Mouse (Mus musculus) stomach, embryonic 15.5 days (tissue): ENCODE results near the gene Dnaja3. TPM values are rescaled to one million over a fixed set of nuclear protein-coding genes. Genes with fewer than 3 reads are reported as not detected.

Experiments used
- ATAC-seq: fragments of 200-750 bp; cut with Nextera tagmentation; 2 replicates; pipeline ENCODE4 v1.8.0; 2017; ENCODE audit warnings: low read depth, moderate number of reproducible peaks, moderate TSS enrichment; ENCODE audit not compliant: insufficient read depth, low FRiP score
- H3K27ac ChIP-seq: fragments of 300-500 bp; sonication (generic); 2 replicates; pipeline ENCODE4 v1.5.1; 2015; ENCODE audit warnings: mild to moderate bottlenecking, inconsistent platforms
- H3K27me3 ChIP-seq: fragments of 300-500 bp; sonication (generic); replicated peaks from 2 replicates; pipeline ENCODE4 v1.6.1; 2015; ENCODE audit warnings: inconsistent platforms
- H3K36me3 ChIP-seq: fragments of 300-500 bp; sonication (generic); 2 replicates; pipeline ENCODE4 v1.6.1; 2015; ENCODE audit warnings: inconsistent platforms
- H3K4me1 ChIP-seq: fragments of 300-500 bp; sonication (generic); 2 replicates; pipeline ENCODE4 v1.6.1; 2015; ENCODE audit warnings: inconsistent platforms
- H3K4me2 ChIP-seq: fragments of 300-500 bp; sonication (generic); 2 replicates; pipeline ENCODE4 v1.6.1; 2015; ENCODE audit warnings: mild to moderate bottlenecking, inconsistent platforms
- H3K4me3 ChIP-seq: fragments of 300-500 bp; sonication (generic); replicated peaks from 2 replicates; pipeline ENCODE4 v1.5.1; 2015; ENCODE audit warnings: inconsistent platforms
- H3K9ac ChIP-seq: fragments of 300-500 bp; sonication (generic); 2 replicates; pipeline ENCODE4 v1.6.1; 2015; ENCODE audit warnings: inconsistent platforms
- H3K9me3 ChIP-seq: fragments of 300-500 bp; sonication (generic); 2 replicates; pipeline ENCODE4 v1.6.1; 2016; ENCODE audit warnings: inconsistent platforms
- WGBS: fragments of 180-500 bp; shearing (Covaris S2); methylation state at CpG from one replicate; pipeline ENCODE4 v1.1.7; 2015; 5-methylcytosine and 5-hydroxymethylcytosine counted together
- polyA plus RNA-seq: library from polyadenylated mRNA; unstranded; fragments of >200 nt; fragmentation: Nextera tagmentation; extraction: Ambion mirVana; gene quantifications from 2 replicates; pipeline ENCODE4 v1.2.1, GENCODE M21; 2015

The Dnaja3 gene
- polyA plus RNA-seq, 1 experiment from 2014 or later, result 68.4 TPM

GRCm38 (mm10) chr16:4711173-4711572 is 71.4 kb downstream of the Dnaja3 start:
- H3K4me2 ChIP-seq, result no peak overlapping the region
- H3K9me3 ChIP-seq, result no peaks in the 10 kb centered on the region
- no peak overlapping the region for H3K27ac ChIP-seq
- H3K4me3 ChIP-seq, result no peak overlapping the region
- H3K9ac ChIP-seq, result no peak overlapping the region
- WGBS, result 91% methylated on average over 4 of the region's 4 CpGs
- ATAC-seq, result no peak
- no peaks in the 10 kb centered on the region for H3K4me1 ChIP-seq
- peaks cover 30% of the 10 kb centered on the region for H3K36me3 ChIP-seq
- H3K27me3 ChIP-seq, result no peaks in the 10 kb centered on the region

GRCm38 (mm10) chr16:4713861-4714710 is 74.3 kb downstream of the Dnaja3 start:
- Histone ChIP-seq H3K4me3 (no peak overlapping the region), H3K27me3 (no peaks in the 10 kb centered on the region), H3K9ac (no peak overlapping the region), H3K27ac (no peak overlapping the region), H3K36me3 (peaks cover 20% of the 10 kb centered on the region), H3K9me3 (no peaks in the 10 kb centered on the region), H3K4me2 (no peak overlapping the region), H3K4me1 (no peaks in the 10 kb centered on the region)
- WGBS, result 87% methylated on average over 17 of the region's 17 CpGs
- ATAC-seq, result no peak

GRCm38 (mm10) chr16:4717866-4718265 is 78.1 kb downstream of the Dnaja3 start:
- WGBS, result 44% methylated on average over 3 of the region's 3 CpGs
- Histone ChIP-seq H3K9ac (no peak overlapping the region), H3K4me3 (peak overlapping the region; percentile 63), H3K9me3 (no peaks in the 10 kb centered on the region), H3K27me3 (no peaks in the 10 kb centered on the region), H3K4me2 (peak overlapping the region; percentile 81), H3K36me3 (peaks cover 14% of the 10 kb centered on the region), H3K27ac (no peak overlapping the region), H3K4me1 (no peaks in the 10 kb centered on the region)
- no peak for ATAC-seq

GRCm38 (mm10) chr16:4718753-4719518 is 79.1 kb downstream of the Dnaja3 start, which contains the start of gene Nmral1:
TSS of gene Nmral1 (minus strand) at chr16:4719356.
- Histone ChIP-seq H3K27me3 (no peaks in the 10 kb centered on the region), H3K4me1 (no peaks in the 10 kb centered on the region), H3K9me3 (no peaks in the 10 kb centered on the region), H3K4me3 (peak within 1 kb of the TSS; percentile 63), H3K4me2 (peak within 1 kb of the TSS; percentile 81), H3K27ac (peak within 1 kb of the TSS; percentile 79), H3K9ac (peak within 1 kb of the TSS; percentile 62), H3K36me3 (peaks cover 14% of the 10 kb centered on the region)
- WGBS, result 14% methylated on average over 33 of the region's 33 CpGs
- ATAC-seq, result peak; percentile 80; the same call in 1 of the 2 replicates

GRCm38 (mm10) chr16:4722128-4722914 is 82.5 kb downstream of the Dnaja3 start:
- no peaks in the 10 kb centered on the region for H3K36me3 ChIP-seq
- no peaks in the 10 kb centered on the region for H3K27me3 ChIP-seq
- no peak overlapping the region for H3K4me2 ChIP-seq
- H3K9me3 ChIP-seq, result no peaks in the 10 kb centered on the region
- H3K4me3 ChIP-seq, result no peak overlapping the region
- H3K4me1 ChIP-seq, result no peaks in the 10 kb centered on the region
- WGBS, result 59% methylated on average over 7 of the region's 7 CpGs
- H3K9ac ChIP-seq, result no peak overlapping the region
- H3K27ac ChIP-seq, result no peak overlapping the region
- ATAC-seq, result no peak

GRCm38 (mm10) chr16:4722915-4723209 is 83.1 kb downstream of the Dnaja3 start:
- H3K9me3 ChIP-seq, result no peaks in the 10 kb centered on the region
- H3K4me2 ChIP-seq, result no peak overlapping the region
- H3K4me1 ChIP-seq, result 0 out of 2 replicates have a peak, but pooled peaks cover 3% of the 10 kb centered on the region
- H3K27me3 ChIP-seq, result no peaks in the 10 kb centered on the region
- H3K27ac ChIP-seq, result no peak overlapping the region
- 67% methylated on average over 3 of the region's 3 CpGs for WGBS
- no peak for ATAC-seq
- H3K4me3 ChIP-seq, result no peak overlapping the region
- H3K36me3 ChIP-seq, result no peaks in the 10 kb centered on the region
- no peak overlapping the region for H3K9ac ChIP-seq

GRCm38 (mm10) chr16:4725266-4725665 is 85.5 kb downstream of the Dnaja3 start:
- no peaks in the 10 kb centered on the region for H3K9me3 ChIP-seq
- no peak overlapping the region for H3K9ac ChIP-seq
- H3K4me3 ChIP-seq, result no peak overlapping the region
- H3K4me1 ChIP-seq, result 0 out of 2 replicates have a peak, but pooled peaks cover 3% of the 10 kb centered on the region
- no peak overlapping the region for H3K27ac ChIP-seq
- ATAC-seq, result no peak
- H3K36me3 ChIP-seq, result no peaks in the 10 kb centered on the region
- WGBS, result 65% methylated on average over 4 of the region's 4 CpGs
- no peaks in the 10 kb centered on the region for H3K27me3 ChIP-seq
- H3K4me2 ChIP-seq, result no peak overlapping the region

GRCm38 (mm10) chr16:4725780-4726527 is 86.2 kb downstream of the Dnaja3 start, which contains the start of gene Hmox2:
TSS of gene Hmox2 (plus strand) at chr16:4726361.
- 5% methylated on average over 34 of the region's 35 CpGs for WGBS
- ATAC-seq, result peak; percentile 94
- H3K9ac ChIP-seq, result peak within 1 kb of the TSS; percentile 83
- H3K36me3 ChIP-seq, result no peaks in the 10 kb centered on the region
- 0 out of 2 replicates have a peak, but pooled peaks cover 3% of the 10 kb centered on the region for H3K4me1 ChIP-seq
- H3K4me3 ChIP-seq, result peak within 1 kb of the TSS; percentile 74
- peak within 1 kb of the TSS; percentile 85 for H3K27ac ChIP-seq
- H3K9me3 ChIP-seq, result no peaks in the 10 kb centered on the region
- H3K4me2 ChIP-seq, result peak within 1 kb of the TSS; percentile 76
- no peaks in the 10 kb centered on the region for H3K27me3 ChIP-seq

GRCm38 (mm10) chr16:4726528-4727128 is 86.8 kb downstream of the Dnaja3 start:
- Histone ChIP-seq H3K9me3 (no peaks in the 10 kb centered on the region), H3K4me3 (peak overlapping the region; percentile 74), H3K27ac (peak overlapping the region; percentile 85), H3K36me3 (no peaks in the 10 kb centered on the region), H3K9ac (peak overlapping the region; percentile 83), H3K27me3 (no peaks in the 10 kb centered on the region), H3K4me2 (peak overlapping the region; percentile 76), H3K4me1 (0 out of 2 replicates have a peak, but pooled peaks cover 3% of the 10 kb centered on the region)
- under 1% methylated on average over 38 of the region's 40 CpGs for WGBS
- peak; percentile 63 for ATAC-seq

GRCm38 (mm10) chr16:4727526-4727925 is 87.7 kb downstream of the Dnaja3 start:
- Histone ChIP-seq H3K4me2 (peak overlapping the region; percentile 76; the same call in 1 of the 2 replicates), H3K9ac (no peak overlapping the region), H3K9me3 (no peaks in the 10 kb centered on the region), H3K4me1 (0 out of 2 replicates have a peak, but pooled peaks cover 3% of the 10 kb centered on the region), H3K27me3 (no peaks in the 10 kb centered on the region), H3K4me3 (0 out of 2 replicates have a peak overlapping the region, but pooled peaks have one; percentile 10), H3K27ac (no peak overlapping the region), H3K36me3 (no peaks in the 10 kb centered on the region)
- no peak for ATAC-seq
- 80% methylated on average over 1 of the region's 1 CpGs for WGBS
